Mouse (Mus musculus) lung, embryonic 16.5 days (tissue): ENCODE measurements around the gene Ccnl1. TPM values are rescaled to one million over a fixed set of nuclear protein-coding genes. Genes with fewer than 3 reads are reported as not detected.

ENCODE experiments used
- ATAC-seq: fragments of 200-750 bp; cut with Nextera tagmentation; 2 replicates; pipeline ENCODE4 v1.8.0; 2017; ENCODE audit warnings: low read depth, mild to moderate bottlenecking, moderate library complexity
- H3K27ac ChIP-seq: fragments of 300-500 bp; sonication (generic); 2 replicates; pipeline ENCODE4 v1.5.1; 2014; ENCODE audit warnings: mild to moderate bottlenecking, control low read depth, low read length
- H3K27me3 ChIP-seq: fragments of 300-500 bp; sonication (generic); 2 replicates; pipeline ENCODE4 v1.6.1; 2014; ENCODE audit warnings: low read depth, low read length, mixed read lengths; ENCODE audit not compliant: control insufficient read depth, insufficient read depth
- H3K36me3 ChIP-seq: fragments of 300-500 bp; sonication (generic); 2 replicates; pipeline ENCODE4 v1.6.1; 2014; ENCODE audit warnings: low read length; ENCODE audit not compliant: control insufficient read depth, insufficient read depth
- H3K4me1 ChIP-seq: fragments of 300-500 bp; sonication (generic); replicated peaks from 2 replicates; pipeline ENCODE4 v1.6.1; 2014; ENCODE audit warnings: low read length, mixed read lengths; ENCODE audit not compliant: control insufficient read depth, insufficient read depth
- H3K4me2 ChIP-seq: fragments of 300-500 bp; sonication (generic); 2 replicates; pipeline ENCODE4 v1.6.1; 2014; ENCODE audit warnings: low read depth, low read length, control low read depth
- H3K4me3 ChIP-seq: fragments of 300-500 bp; sonication (generic); 2 replicates; pipeline ENCODE4 v1.5.1; 2014; ENCODE audit warnings: mild to moderate bottlenecking, low read length, control low read depth
- H3K9ac ChIP-seq: fragments of 300-500 bp; sonication (generic); 2 replicates; pipeline ENCODE4 v1.6.1; 2014; ENCODE audit warnings: low read length, control low read depth
- H3K9me3 ChIP-seq: fragments of 300-500 bp; sonication (generic); 2 replicates; pipeline ENCODE4 v1.6.1; 2016; ENCODE audit warnings: low read length; ENCODE audit not compliant: control insufficient read depth
- WGBS: fragments of 180-500 bp; shearing (Covaris S2); extraction: QIAGEN DNeasy Blood & Tissue Kit; methylation state at CpG from one replicate; pipeline ENCODE4 v1.1.7; 2014; 5-methylcytosine and 5-hydroxymethylcytosine counted together
- polyA plus RNA-seq: library from polyadenylated mRNA; unstranded; fragments of >200 nt; fragmentation: Nextera tagmentation; extraction: Ambion mirVana; gene quantifications from 2 replicates; pipeline ENCODE4 v1.2.1, GENCODE M21; 2015

Ccnl1 gene
- polyA plus RNA-seq, 1 experiment from 2014 or later, result 114 TPM

DNA sequence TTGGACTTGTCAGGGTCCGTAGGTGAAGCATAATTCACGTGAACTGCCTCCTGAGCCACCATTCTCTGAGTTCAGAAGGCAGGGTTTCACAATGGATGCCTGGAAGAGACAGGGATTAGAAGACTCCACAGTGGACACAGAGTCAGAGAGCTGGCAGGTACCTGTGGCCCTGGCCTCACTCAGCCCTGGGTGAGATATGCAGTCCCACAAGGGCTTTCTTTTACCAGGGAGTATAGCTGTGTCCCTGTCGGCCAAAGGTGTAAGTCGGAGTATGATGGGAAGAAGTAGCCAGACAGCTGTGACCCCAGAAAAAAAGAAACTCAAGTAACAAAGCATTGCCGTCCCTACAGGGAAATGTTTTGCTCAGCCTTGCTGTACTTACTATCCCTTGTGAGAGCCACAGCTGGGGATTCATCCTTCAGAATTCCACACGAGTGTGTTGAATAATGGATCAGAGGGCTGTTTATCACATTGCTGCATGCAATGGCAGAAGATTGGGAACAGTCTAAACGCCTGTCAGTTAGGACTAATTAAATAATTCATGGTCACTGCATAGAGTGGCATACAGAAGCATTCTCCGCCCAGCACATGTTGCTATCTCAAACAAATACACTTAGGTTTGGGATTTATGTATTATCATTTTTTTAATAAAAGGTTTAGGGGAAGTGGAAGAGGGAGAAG lies 59.3 kb downstream of the Ccnl1 start:
- Histone ChIP-seq H3K27me3 (no peaks in the 10 kb centered on the region), H3K4me2 (no peak overlapping the region), H3K9ac (no peak overlapping the region), H3K4me1 (no peaks in the 10 kb centered on the region), H3K27ac (no peak overlapping the region), H3K4me3 (no peak overlapping the region), H3K9me3 (no peaks in the 10 kb centered on the region), H3K36me3 (no peaks in the 10 kb centered on the region)
- WGBS, result 59% methylated on average over 8 of the region's 8 CpGs
- no peak for ATAC-seq

GRCm38 (mm10) chr3:65897233-65897993 lies 60.6 kb downstream of the Ccnl1 start:
- WGBS, result 17% methylated on average over 3 of the region's 3 CpGs
- ATAC-seq, result no peak
- Histone ChIP-seq H3K9me3 (no peaks in the 10 kb centered on the region), H3K9ac (no peak overlapping the region), H3K27ac (no peak overlapping the region), H3K36me3 (no peaks in the 10 kb centered on the region), H3K4me2 (no peak overlapping the region), H3K4me3 (no peak overlapping the region), H3K27me3 (no peaks in the 10 kb centered on the region), H3K4me1 (no peaks in the 10 kb centered on the region)
